Mouse (Mus musculus): Measurements from ENCODE around the gene Ttc33.

DNA sequence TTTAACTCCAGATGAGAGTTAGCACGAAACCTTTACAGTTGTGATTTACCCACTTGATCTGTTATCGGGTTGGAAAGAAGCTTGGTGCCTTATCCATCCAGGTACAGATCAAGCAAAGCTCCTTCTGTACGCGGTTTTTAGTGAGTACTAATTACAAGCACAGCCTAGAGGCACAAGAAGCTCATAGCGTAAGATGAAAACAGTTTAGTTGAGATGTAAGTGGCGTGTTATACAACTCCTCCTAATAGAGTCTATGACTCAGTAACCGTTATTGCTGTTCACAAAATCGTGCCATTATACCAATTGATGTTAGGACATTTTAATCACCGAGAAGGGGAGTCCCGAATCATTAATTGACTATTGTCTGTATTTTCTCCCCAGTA lies 959 bp downstream of the Ttc33 start:
- no peak for TF ChIP-seq CTCF (IDR thresholded peaks at IDR 0.05; ENCODE audit: borderline replicate concordance, insufficient read depth, low read depth, low read length)
- no peak for TF ChIP-seq POLR2A (IDR thresholded peaks at IDR 0.05; ENCODE audit: borderline replicate concordance, insufficient read depth, low read length)
